Mouse (Mus musculus) gastrocnemius, postnatal 14 days (tissue): ENCODE measurements around the gene Metap1d. TPM values are rescaled to one million over a fixed set of nuclear protein-coding genes. Genes with fewer than 3 reads are reported as not detected.
A peak's percentile ranks its signal among the peaks of the same experiment; 100 is the strongest.

Experiments
- DNase-seq: peaks from one replicate; pipeline ENCODE4 v3.0.0; 2021; ENCODE audit warnings: mixed read lengths
- intact Hi-C: fragments of 180-260 bp; cut with DNase I; formaldehyde crosslinking; loops from one replicate; pipeline ENCODE4 v1.15.1; 2025; ENCODE audit warnings: low total_unique reads
- total RNA-seq, 2 experiments: library from RNA; stranded (reverse); gene quantifications; 2 replicates each; pipeline ENCODE4 v1.2.3; 2021

Gene Metap1d
- total RNA-seq, 2 experiments from 2014 or later, result 20.0 to 24.8 TPM

GRCm38 (mm10) chr2:71517466-71518099 lies 64.5 kb downstream of the Metap1d start:
- intact Hi-C loops, result no loop called here
- no peak for DNase-seq

- DNase-seq, result no peak
- intact Hi-C loops, result no loop called here
Observed at GRCm38 (mm10) chr2:71522871-71523270, 69.8 kb downstream of the Metap1d start.

GRCm38 (mm10) chr2:71523431-71523830 lies 70.4 kb downstream of the Metap1d start:
- intact Hi-C loops, result no loop called here
- no peak for DNase-seq

GRCm38 (mm10) chr2:71524763-71525162 lies 71.7 kb downstream of the Metap1d start:
- no peak for DNase-seq
- intact Hi-C loops, result no loop called here

GRCm38 (mm10) chr2:71526595-71527322 lies 73.7 kb downstream of the Metap1d start:
- DNase-seq, result no peak
- intact Hi-C loops, result no loop called here

GRCm38 (mm10) chr2:71527323-71528013 lies 74.4 kb downstream of the Metap1d start:
- intact Hi-C loops, result no loop called here
- DNase-seq, result no peak

- DNase-seq, result no peak
- intact Hi-C loops, result no loop called here
Observed at GRCm38 (mm10) chr2:71528014-71528713, 75.1 kb downstream of the Metap1d start, which contains the start of gene Dlx1. Gene Dlx1 (plus strand): TSS chr2:71528113.

GRCm38 (mm10) chr2:71528714-71529510 lies 75.8 kb downstream of the Metap1d start:
- no peak for DNase-seq
- intact Hi-C loops, result no loop called here

- peak; percentile 67 for DNase-seq
- intact Hi-C loops, result loop anchor here (10.0 kb wide), 1 partner anchor 1745 kb away; the partner anchor contains the start of gene Sp9
Observed at GRCm38 (mm10) chr2:71529511-71530351, 76.7 kb downstream of the Metap1d start.

- intact Hi-C loops, result loop anchor here (10.0 kb wide), 1 partner anchor 1744 kb away; the partner anchor contains the start of gene Sp9
Observed at GRCm38 (mm10) chr2:71530391-71531123, 77.5 kb downstream of the Metap1d start.

GRCm38 (mm10) chr2:71531124-71531590 lies 78.1 kb downstream of the Metap1d start:
- intact Hi-C loops, result loop anchor here (10.0 kb wide), 1 partner anchor 1744 kb away; the partner anchor contains the start of gene Sp9
- no peak for DNase-seq

More at GRCm38 (mm10) chr2:71530391-71531123, 77.5 kb downstream of the Metap1d start:
- no peak for DNase-seq

GRCm38 (mm10) chr2:71531990-71532970 lies 79.2 kb downstream of the Metap1d start:
- intact Hi-C loops, result loop anchor here (10.0 kb wide), 1 partner anchor 1743 kb away; the partner anchor contains the start of gene Sp9
- DNase-seq, result no peak

- intact Hi-C loops, result loop anchor here (10.0 kb wide), 1 partner anchor 1742 kb away; the partner anchor contains the start of gene Sp9
- DNase-seq, result no peak
Observed at GRCm38 (mm10) chr2:71533094-71533493, 80.0 kb downstream of the Metap1d start.

GRCm38 (mm10) chr2:71534242-71535052 lies 81.4 kb downstream of the Metap1d start:
- DNase-seq, result no peak
- intact Hi-C loops, result loop anchor here (10.0 kb wide), 1 partner anchor 1740 kb away; the partner anchor contains the start of gene Sp9
